Mouse (Mus musculus): Measurements from ENCODE around the gene Gm45140.

Gene Gm45140

GRCm38 (mm10) chr6:87802462-87802861 lies 33.1 kb downstream of the Gm45140 start:
- no peak for DNase-seq (ENCODE audit: low spot score in 2 of 2)

DNA sequence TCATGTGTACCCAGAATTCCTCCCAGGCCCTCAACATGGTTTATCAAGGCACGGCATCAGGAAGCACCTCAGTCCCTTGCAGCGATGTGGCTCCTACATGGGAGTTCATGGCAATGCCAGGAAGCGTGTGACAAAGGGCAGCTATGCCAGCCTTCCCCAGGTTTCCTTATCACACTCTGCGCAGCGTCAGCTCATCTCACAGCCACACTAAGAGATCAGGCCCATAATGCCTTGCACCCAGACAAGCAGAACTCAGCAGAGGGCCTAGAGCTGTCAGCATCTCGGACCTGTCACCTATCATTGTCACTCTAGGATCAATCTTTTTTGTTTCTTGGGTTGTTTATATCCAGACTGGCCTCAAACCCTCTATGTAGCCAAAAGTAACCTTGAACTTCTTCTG lies 36.0 kb downstream of the Gm45140 start:
- DNase-seq (ENCODE audit: low spot score in 2 of 2): no peak

DNA sequence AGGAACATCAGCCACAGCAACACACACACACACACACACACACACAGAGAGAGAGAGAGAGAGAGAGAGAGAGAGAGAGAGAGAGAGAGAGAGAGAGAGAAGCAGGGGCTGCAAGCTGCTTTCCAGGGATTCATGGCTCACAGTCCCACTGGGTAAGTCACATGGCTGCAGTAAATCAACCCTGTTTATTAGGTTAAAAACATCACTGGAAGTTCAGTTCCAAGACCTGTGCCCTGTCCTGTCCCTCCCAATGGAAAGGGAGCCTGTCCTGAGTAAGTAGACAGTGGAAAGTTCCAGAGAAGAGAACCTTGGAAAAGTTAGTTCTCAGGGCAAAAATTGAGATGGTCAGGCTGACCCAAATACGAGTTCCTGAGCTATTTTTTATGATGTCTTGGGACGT lies 38.3 kb downstream of the Gm45140 start:
- DNase-seq (ENCODE audit: low spot score in 2 of 2): no peak

GRCm38 (mm10) chr6:87796251-87796880 lies 39.2 kb downstream of the Gm45140 start:
- no peak for DNase-seq (ENCODE audit: low spot score in 2 of 2)

DNA sequence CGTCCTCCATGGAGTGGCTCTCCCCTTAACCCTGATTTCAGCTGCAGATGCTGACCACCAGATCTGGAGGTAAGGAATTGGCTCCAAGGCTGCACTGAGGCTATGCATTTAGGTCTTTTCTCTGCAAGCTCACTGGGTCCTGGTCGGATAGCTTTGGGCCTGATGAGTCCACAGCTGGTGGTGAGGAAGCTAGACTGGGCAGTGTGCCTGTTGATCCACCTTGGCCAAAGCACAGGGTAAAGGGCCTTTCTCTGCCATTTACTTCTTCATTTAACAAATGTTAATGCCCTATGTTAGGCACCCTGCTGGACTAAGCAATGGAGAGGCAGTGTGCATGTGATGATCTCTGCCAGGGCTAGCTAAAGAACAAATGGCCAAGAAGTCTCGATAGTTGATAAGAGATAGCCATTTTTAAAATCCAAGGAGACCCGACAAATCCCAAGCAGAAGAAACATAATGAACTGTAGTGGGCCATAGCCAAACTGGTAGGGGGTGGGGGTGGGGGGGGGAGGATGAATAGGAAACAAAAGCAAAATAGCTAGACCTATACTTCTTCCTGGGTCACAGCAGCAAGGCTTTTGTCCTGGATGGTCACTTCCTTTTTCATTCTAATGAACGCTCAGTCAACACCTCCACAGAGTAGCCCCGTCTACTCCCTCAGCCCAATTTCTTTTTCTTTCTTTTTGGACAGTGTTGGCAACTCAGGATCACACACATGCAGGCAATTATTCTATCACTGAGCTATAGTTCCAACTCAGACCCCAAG lies 40.0 kb downstream of the Gm45140 start:
- no peak for DNase-seq (ENCODE audit: low spot score in 2 of 2)

- no peak for DNase-seq (ENCODE audit: low spot score in 2 of 2)
Measured at GRCm38 (mm10) chr6:87793821-87794510, 41.6 kb downstream of the Gm45140 start.

GRCm38 (mm10) chr6:87791826-87792225 lies 43.8 kb downstream of the Gm45140 start:
- no peak for DNase-seq (ENCODE audit: low spot score in 2 of 2)

DNA sequence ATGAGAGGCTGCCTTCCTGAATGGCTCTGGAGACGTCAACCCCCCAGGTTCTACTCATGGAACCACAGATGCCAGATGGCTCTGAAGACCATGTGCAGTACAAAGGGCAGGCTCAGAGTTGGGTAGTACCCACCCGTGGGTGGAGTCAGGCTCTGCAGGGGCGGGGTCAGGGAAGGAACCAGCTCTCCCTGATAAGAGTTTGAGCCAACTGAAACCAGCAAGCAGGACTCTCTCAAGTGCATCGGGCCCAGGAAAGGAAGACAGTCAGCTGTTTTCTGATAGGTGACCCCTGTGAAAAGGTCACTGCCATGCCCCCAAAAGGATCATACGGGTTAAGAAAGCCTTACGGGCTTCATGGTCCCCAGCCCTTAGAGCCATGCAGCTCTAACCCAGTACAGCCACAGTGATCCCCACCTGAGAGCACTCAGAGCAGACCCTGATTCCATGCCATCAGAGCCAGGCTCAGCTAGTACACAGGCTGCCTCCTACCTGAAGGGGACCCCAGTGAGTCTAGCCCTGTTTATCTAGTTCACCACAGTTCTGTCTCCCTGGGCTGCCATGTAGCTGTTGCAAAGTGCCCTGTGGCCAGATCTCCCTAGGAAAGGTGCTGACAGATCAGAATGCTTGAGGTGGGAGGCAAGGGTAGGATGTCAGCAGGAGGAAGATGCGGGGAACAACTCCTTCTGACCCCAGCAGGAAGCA lies 44.7 kb downstream of the Gm45140 start:
- DNase-seq (ENCODE audit: low spot score in 2 of 2): peak in 1 of 2 experiments; percentile 17

- no peak for DNase-seq (ENCODE audit: low spot score in 2 of 2)
Measured at GRCm38 (mm10) chr6:87789791-87790190, 45.8 kb downstream of the Gm45140 start.

DNA sequence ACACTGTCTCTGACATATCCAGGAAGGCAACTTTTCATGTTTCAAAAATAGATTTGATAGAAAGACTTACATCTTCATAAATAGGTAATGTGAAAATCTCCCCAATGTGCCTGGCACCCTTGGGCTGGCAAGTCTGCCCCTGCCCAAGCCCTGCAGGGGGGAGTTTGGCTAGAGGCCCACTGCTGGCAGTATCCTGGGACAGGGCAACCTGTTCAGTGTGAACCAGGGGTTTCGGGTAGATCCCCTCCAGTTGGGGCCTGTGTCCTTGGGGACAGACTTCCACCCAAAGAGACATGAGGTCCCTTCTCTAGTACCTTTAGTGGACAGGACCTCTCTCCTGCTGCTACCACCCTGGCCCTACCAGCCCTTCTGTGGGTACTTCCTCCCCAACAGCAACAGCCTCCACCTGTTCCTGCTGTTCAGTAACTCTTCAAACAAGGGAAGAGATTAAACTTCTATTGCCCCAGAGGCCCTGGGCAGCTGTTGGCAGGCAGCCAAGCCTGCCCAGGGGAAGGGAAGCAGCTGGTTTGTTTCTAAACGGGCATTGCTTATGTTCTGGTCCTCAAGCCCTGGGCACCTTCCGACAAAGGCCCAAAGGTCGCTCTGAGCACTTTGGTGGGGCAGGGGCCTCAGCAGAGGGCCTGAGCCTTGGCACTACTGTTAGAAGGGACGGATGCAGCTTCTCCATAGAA lies 46.6 kb downstream of the Gm45140 start:
- no peak for DNase-seq (ENCODE audit: low spot score in 2 of 2)

DNA sequence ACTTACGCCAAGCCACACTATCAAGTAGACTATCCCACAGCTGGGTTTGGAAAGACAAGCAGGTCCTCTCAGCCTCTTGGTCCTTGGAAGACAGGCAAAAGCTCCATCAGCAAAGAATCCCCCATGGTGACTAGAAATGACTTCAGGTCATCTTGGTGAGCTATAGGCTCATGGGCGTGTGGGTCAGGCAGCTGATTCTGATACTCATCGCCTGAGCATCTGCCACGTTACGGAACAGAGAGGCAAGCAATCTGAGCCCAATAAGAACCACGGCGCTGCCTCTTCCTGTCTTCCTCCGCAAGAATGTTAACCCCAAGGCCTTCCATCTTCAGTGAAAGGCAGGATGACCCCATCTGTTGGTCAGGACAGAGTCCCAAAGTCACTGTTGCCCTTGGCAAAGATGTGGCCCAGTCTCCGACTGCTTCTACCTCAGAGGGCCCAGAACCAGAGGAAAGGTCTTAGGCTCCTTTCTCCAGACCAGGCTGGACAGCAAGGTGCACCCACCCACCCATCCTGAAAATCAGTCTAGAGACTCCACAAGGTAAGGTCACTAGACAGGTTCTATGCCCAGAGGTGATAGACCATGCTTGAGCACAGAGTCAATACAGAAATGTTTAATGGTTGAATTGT lies 47.2 kb downstream of the Gm45140 start:
- no peak for DNase-seq (ENCODE audit: low spot score in 2 of 2)

GRCm38 (mm10) chr6:87787108-87787890 lies 48.3 kb downstream of the Gm45140 start:
- no peak for DNase-seq (ENCODE audit: low spot score in 2 of 2)

- DNase-seq (ENCODE audit: low spot score in 2 of 2): no peak
Measured at GRCm38 (mm10) chr6:87786621-87787020, 49.0 kb downstream of the Gm45140 start.

GRCm38 (mm10) chr6:87784033-87784432 lies 51.6 kb downstream of the Gm45140 start:
- DNase-seq (ENCODE audit: low spot score in 2 of 2): no peak

GRCm38 (mm10) chr6:87780546-87781301 lies 54.9 kb downstream of the Gm45140 start:
- DNase-seq (ENCODE audit: low spot score in 2 of 2): no peak

DNA sequence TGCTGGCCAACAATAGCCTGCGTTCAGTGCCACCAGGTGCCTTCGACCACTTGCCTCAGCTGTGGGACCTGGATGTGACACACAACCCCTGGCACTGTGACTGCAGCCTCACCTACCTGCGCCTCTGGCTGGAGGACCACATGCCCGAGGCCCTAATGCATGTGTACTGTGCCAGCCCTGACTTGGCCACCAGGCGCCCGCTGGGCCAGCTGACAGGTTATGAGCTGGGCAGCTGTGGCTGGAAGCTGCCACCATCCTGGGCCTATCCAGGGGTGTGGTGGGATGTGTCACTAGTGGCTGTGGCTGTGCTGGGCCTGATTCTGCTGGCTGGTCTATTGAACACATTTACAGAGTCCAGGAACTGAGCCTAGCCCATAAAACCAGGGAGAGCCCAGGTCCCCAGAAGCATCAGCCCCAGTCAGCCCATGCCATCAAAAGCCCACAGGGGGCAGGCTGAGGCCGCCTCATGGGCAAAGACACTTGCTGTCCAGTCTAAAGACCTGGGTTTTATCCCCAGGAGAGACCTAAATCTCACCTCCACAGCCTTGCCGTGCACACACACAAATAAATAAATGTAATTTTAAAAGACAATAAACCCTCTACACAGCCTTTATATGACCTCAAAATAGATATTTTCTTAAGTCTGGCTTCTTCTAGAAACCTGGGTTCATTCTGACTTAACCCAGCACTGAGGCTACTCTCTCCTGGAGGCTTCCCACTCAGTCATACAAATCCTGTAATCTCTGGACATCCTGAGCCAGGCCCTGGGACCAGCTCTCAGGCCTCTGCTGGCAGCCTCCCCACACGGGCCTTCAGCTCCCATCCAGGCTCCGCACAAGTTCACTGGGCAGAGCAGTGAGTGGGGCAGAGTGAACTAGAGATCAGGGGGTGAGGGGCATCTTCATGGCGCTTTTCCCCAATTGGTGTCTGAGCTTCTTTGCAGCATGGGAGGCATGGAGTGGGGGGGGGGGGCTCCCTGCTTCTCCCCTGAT lies 56.1 kb downstream of the Gm45140 start:
- DNase-seq (ENCODE audit: low spot score in 2 of 2): no peak

GRCm38 (mm10) chr6:87778294-87779173 lies 57.1 kb downstream of the Gm45140 start:
- DNase-seq (ENCODE audit: low spot score in 2 of 2): no peak
